Mouse (Mus musculus) CH12.LX (cell line): ENCODE measurements around the gene Zfp787. TPM values are rescaled to one million over a fixed set of nuclear protein-coding genes. Genes with fewer than 3 reads are reported as not detected.

ENCODE experiments used
- DNase-seq: peaks from one replicate; pipeline ENCODE4 v3.0.0-alpha.2; 2013; ENCODE audit errors: extremely low read depth
- H3K27ac ChIP-seq: 2 replicates; pipeline ENCODE4 v1.5.1; 2012; ENCODE audit warnings: low read depth, mild to moderate bottlenecking, control low read depth, moderate library complexity; ENCODE audit not compliant: insufficient read depth
- H3K27me3 ChIP-seq: replicated peaks from 2 replicates; pipeline ENCODE3; 2012; ENCODE audit warnings: inconsistent platforms
- H3K36me3 ChIP-seq, 2 experiments: replicated peaks in 1 of 2; 2 replicates each; pipeline versions ENCODE3 to v1.6.1; 2012; ENCODE audit warnings: inconsistent platforms in 1 of 2, low read length in 1 of 2, mild to moderate bottlenecking in 1 of 2, mixed read lengths in 1 of 2, moderate library complexity in 1 of 2; ENCODE audit not compliant: control insufficient read depth in 1 of 2, insufficient read depth in 1 of 2
- H3K4me1 ChIP-seq, 2 experiments: 2 replicates each; pipeline ENCODE4 v1.6.1; 2012; ENCODE audit warnings: inconsistent platforms in 1 of 2, moderate library complexity in 1 of 2; ENCODE audit not compliant: insufficient read depth in 2 of 2, control insufficient read depth in 1 of 2
- H3K4me2 ChIP-seq: 2 replicates; pipeline ENCODE4 v1.6.1; 2012; ENCODE audit warnings: low read depth, mild to moderate bottlenecking, control low read depth; ENCODE audit not compliant: poor library complexity, insufficient read depth, severe bottlenecking
- H3K4me3 ChIP-seq, 3 experiments: fragments of 150-350 bp in 1 of 3; sonication (generic) in 1 of 3; replicated peaks in 1 of 3; 2 replicates each; pipeline versions ENCODE3 to v1.5.1; 2011 to 2012; ENCODE audit warnings: low read depth in 2 of 3, low read length in 2 of 3, mild to moderate bottlenecking in 2 of 3, moderate library complexity in 2 of 3, control low read depth in 1 of 3, improper control_type of control experiment in 1 of 3, inconsistent platforms in 1 of 3, mixed read lengths in 1 of 3; ENCODE audit not compliant: poor library complexity in 1 of 3
- H3K79me2 ChIP-seq: replicated peaks from 2 replicates; pipeline ENCODE4 v1.6.1; 2012; ENCODE audit warnings: mild to moderate bottlenecking, moderate library complexity; ENCODE audit not compliant: control insufficient read depth, poor library complexity, insufficient read depth, severe bottlenecking; ENCODE audit errors: extremely low read depth
- H3K9ac ChIP-seq: 2 replicates; pipeline ENCODE4 v1.6.1; 2012; ENCODE audit warnings: low read depth, mild to moderate bottlenecking, control low read depth, moderate library complexity; ENCODE audit not compliant: insufficient read depth
- H3K9me3 ChIP-seq: replicated peaks from 2 replicates; pipeline ENCODE3; 2012; ENCODE audit warnings: low read length, inconsistent platforms, mixed read lengths
- BHLHE40 ChIP-seq: IDR thresholded peaks from 2 replicates; pipeline ENCODE4 v1.6.1; 2011; ENCODE audit warnings: mild to moderate bottlenecking, low read depth, low read length, improper control_type of control experiment
- CTCF ChIP-seq, 2 experiments: IDR thresholded peaks in 1 of 2; conservative IDR thresholded peaks in 1 of 2; 2 replicates each; pipeline ENCODE4 v1.5.1; 2011 to 2012; ENCODE audit warnings: low read depth in 2 of 2, low read length in 2 of 2, improper control_type of control experiment in 1 of 2, inconsistent platforms in 1 of 2, mild to moderate bottlenecking in 1 of 2, moderate library complexity in 1 of 2
- E2F4 ChIP-seq: IDR thresholded peaks from 2 replicates; pipeline ENCODE4 v1.6.1; 2011; ENCODE audit warnings: low read depth, low read length, improper control_type of control experiment; ENCODE audit not compliant: insufficient replicate concordance
- ELF1 ChIP-seq: IDR thresholded peaks from 2 replicates; pipeline ENCODE4 v1.6.1; 2014; ENCODE audit warnings: low read depth, mild to moderate bottlenecking, inconsistent platforms, low read length, improper control_type of control experiment
- EP300 ChIP-seq: IDR thresholded peaks from 2 replicates; pipeline ENCODE4 v1.6.1; 2011; ENCODE audit warnings: low read length, improper control_type of control experiment
- GABPA ChIP-seq: IDR thresholded peaks from 2 replicates; pipeline ENCODE4 v1.6.1; 2012; ENCODE audit warnings: low read depth, low read length, improper control_type of control experiment, inconsistent platforms; ENCODE audit not compliant: insufficient replicate concordance
- JUND ChIP-seq: conservative IDR thresholded peaks from 2 replicates; pipeline ENCODE4 v1.6.1; 2011; ENCODE audit warnings: low read depth, low read length, improper control_type of control experiment
- MAFK ChIP-seq: IDR thresholded peaks from 2 replicates; pipeline ENCODE4 v1.6.1; 2011; ENCODE audit warnings: low read length, improper control_type of control experiment; ENCODE audit not compliant: insufficient replicate concordance
- MEF2A ChIP-seq: IDR thresholded peaks from 2 replicates; pipeline ENCODE4 v1.6.1; 2014; ENCODE audit warnings: low read depth, mild to moderate bottlenecking, inconsistent platforms, low read length, improper control_type of control experiment, borderline replicate concordance
- NELFE ChIP-seq: IDR thresholded peaks from 2 replicates; pipeline ENCODE4 v1.6.1; 2011; ENCODE audit warnings: low read depth, low read length, improper control_type of control experiment
- PAX5 ChIP-seq: IDR thresholded peaks from 2 replicates; pipeline ENCODE4 v1.6.1; 2012; ENCODE audit warnings: low read length, inconsistent platforms, mixed read lengths
- RAD21 ChIP-seq: IDR thresholded peaks from 2 replicates; pipeline ENCODE4 v1.6.1; 2011; ENCODE audit warnings: low read depth, mild to moderate bottlenecking, low read length, improper control_type of control experiment, moderate library complexity
- SIN3A ChIP-seq: IDR thresholded peaks from 2 replicates; pipeline ENCODE4 v1.6.1; 2012; ENCODE audit warnings: low read length, improper control_type of control experiment, inconsistent platforms
- UBTF ChIP-seq: IDR thresholded peaks from 2 replicates; pipeline ENCODE4 v1.6.1; 2012; ENCODE audit warnings: low read depth, mild to moderate bottlenecking, inconsistent platforms, low read length, improper control_type of control experiment, moderate library complexity
- USF1 ChIP-seq: IDR thresholded peaks from 2 replicates; pipeline ENCODE4 v1.6.1; 2014; ENCODE audit warnings: low read depth, mild to moderate bottlenecking, inconsistent platforms, low read length, improper control_type of control experiment
- ZKSCAN1 ChIP-seq: IDR thresholded peaks from 2 replicates; pipeline ENCODE4 v1.6.1; 2012; ENCODE audit warnings: low read depth, inconsistent platforms, low read length, improper control_type of control experiment, borderline replicate concordance
- dilution Hi-C: fragments of 300-500 bp; cut with MboI; formaldehyde crosslinking; loops from 2 replicates; pipeline ENCODE4 v1.14.3; 2020; ENCODE audit warnings: low sequenced_read_pairs; ENCODE audit not compliant: extremely low pct_unique_long_range_greater_than_20kb, extremely low pct_ligation_motif_present
- in situ Hi-C: fragments of 300-500 bp; cut with MboI; formaldehyde crosslinking; loops from 3 replicates; pipeline ENCODE4 v1.14.3; 2019; ENCODE audit warnings: low sequenced_read_pairs, low pct_ligation_motif_present, low pct_unique_long_range_greater_than_20kb, mixed read lengths
- polyA plus RNA-seq: library from polyadenylated mRNA; unstranded; fragments of >175 nt; gene quantifications from 2 replicates; pipeline ENCODE4 v1.2.1, GENCODE M21; 2012; ENCODE audit warnings: low read depth; ENCODE audit not compliant: insufficient read length
- total RNA-seq, 2 experiments: library from RNA; depleted of rRNA; stranded (reverse); fragments of 300-350 nt in 1 of 2; fragments of >200 nt in 1 of 2; gene quantifications; 2 replicates each; pipeline ENCODE4 v1.2.3; 2012 to 2014

Gene Zfp787
- total and polyA plus RNA-seq, 3 experiments, result 19.0 to 28.3 (median 22.1) TPM

DNA sequence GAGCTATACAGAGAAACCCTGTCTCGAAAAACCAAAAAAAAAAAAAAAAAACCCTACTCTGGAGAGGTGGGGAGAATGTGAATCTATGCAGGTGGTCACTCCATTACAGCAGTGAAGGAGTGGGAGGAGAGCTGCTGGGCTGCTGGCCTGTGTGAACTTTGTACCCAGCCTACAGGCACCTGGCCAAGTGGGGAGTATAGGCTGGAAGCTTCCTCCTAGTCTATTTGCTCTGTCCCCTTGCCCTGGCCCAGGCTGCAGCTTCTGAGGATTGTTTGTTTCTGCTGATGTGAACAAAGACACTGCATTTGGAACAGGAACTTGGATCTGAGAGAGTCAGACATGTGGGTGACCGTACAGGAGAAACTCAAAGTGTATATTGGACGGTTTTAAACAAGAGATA, 13.6 kb upstream of the Zfp787 start:
- DNase-seq, result no peak
- dilution Hi-C loops, result no loop called here
- H3K27ac ChIP-seq, result no peak overlapping the region

DNA sequence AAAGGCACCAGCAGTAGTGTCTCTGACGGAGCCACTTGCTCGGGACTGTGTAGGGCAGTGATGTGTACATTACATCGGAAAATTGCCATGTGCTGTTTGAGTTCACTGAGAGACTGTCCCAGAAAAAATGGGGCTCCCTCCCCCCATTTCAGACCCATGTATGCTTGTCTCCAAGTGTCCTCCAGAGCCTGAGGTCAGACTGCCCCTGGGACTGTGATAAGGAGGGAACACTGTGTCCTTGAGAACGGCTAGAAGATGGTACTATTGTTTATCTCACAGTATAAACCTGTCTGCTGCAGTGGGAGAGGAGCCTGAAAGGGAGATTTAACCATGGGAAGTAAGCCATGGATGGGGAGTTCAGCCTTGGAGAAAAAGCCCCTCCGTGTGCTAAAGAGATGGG, 8.9 kb upstream of the Zfp787 start:
- Histone ChIP-seq H3K9me3 (no peaks in the 10 kb centered on the region), H3K27ac (no peak overlapping the region), H3K9ac (no peak overlapping the region), H3K79me2 (no peaks in the 10 kb centered on the region), H3K36me3 (peaks cover 0 to 8% of the 10 kb centered on the region in 2 experiments), H3K4me1 (peaks cover 0 to 6% of the 10 kb centered on the region in 2 experiments; a peak in 1 of 4 replicates), H3K4me3 (no peak overlapping the region), H3K27me3 (no peaks in the 10 kb centered on the region), H3K4me2 (no peak overlapping the region)
- TF ChIP-seq NELFE (no peak), ZKSCAN1 (no peak), SIN3A (no peak), USF1 (no peak), CTCF (conservative IDR thresholded peaks at IDR 0.05 in 1 of 2, IDR thresholded peaks at IDR 0.05 in 1 of 2; ENCODE audit: low read depth in 2 of 2, low read length in 2 of 2) (no peak), MEF2A (no peak), ELF1 (no peak)
- no peak for DNase-seq
- in situ Hi-C loops (no loop called here), dilution Hi-C loops (no loop called here)

More for the DNA sequence above, 13.6 kb upstream of the Zfp787 start:
- TF ChIP-seq MAFK (no peak), PAX5 (no peak), ZKSCAN1 (no peak), CTCF (conservative IDR thresholded peaks at IDR 0.05 in 1 of 2, IDR thresholded peaks at IDR 0.05 in 1 of 2; ENCODE audit: low read depth in 2 of 2, low read length in 2 of 2) (no peak), MEF2A (no peak), USF1 (no peak), GABPA (no peak), EP300 (no peak), RAD21 (no peak), BHLHE40 (no peak), JUND (no peak), ELF1 (no peak), E2F4 (no peak), UBTF (no peak)
- Histone ChIP-seq H3K36me3 (peaks cover 0 to 1% of the 10 kb centered on the region in 2 experiments), H3K9me3 (no peaks in the 10 kb centered on the region), H3K9ac (no peak overlapping the region), H3K4me3 (no peak overlapping the region), H3K27me3 (no peaks in the 10 kb centered on the region), H3K4me1 (peaks cover 4 to 16% of the 10 kb centered on the region in 2 experiments), H3K4me2 (no peak overlapping the region), H3K79me2 (no peaks in the 10 kb centered on the region)
- in situ Hi-C loops, result no loop called here
